Mouse (Mus musculus) inflammation-experienced regulatory T-cells, adult 16 weeks (primary cell): ENCODE measurements around the gene Dydc1. TPM values are rescaled to one million over a fixed set of nuclear protein-coding genes. Genes with fewer than 3 reads are reported as not detected.

Source experiments
- polyA plus RNA-seq: library from polyadenylated mRNA; unstranded; fragments of 100-300 nt; shearing (Covaris generic); gene quantifications from one replicate; pipeline ENCODE4 v1.2.1, GENCODE M21; 2017

Gene Dydc1
- not detected for polyA plus RNA-seq

DNA sequence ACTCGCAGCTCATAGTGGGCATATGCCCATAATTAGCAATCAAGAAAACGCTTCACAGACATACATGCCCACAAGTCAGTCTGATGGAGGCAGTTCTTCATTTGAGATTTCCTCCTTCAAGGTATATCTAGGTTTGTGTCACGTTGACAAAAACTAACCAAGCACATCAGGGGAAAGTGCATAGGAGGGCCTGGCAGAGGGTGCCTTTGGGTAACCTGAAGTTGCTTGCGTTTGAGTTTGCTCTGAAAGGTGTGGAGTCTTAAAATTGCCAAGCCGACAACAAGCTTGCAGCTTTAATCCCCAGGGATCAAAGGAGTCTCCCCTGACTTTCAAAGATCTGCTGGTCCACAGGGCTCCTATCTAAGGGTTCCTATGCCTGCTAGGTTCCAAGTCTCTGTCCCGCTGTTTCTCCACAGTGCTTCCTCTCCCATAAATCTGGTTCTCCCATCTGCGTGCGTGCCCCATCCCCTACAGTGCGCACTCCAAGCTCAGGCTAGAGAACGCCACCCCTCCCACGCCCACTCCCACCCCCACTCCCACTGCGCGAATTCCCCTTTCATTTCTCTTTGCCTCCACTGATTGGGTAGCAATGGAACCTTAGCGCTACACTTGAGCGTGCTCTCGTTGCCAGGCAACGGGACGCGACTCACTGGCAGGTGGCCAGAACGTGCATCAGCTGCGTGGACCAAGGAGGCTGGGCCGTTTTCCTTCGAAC, at the start of gene Dydc1:
Dydc1 (plus strand) TSS at position 683 of the 715 bp plus-strand sequence.

DNA sequence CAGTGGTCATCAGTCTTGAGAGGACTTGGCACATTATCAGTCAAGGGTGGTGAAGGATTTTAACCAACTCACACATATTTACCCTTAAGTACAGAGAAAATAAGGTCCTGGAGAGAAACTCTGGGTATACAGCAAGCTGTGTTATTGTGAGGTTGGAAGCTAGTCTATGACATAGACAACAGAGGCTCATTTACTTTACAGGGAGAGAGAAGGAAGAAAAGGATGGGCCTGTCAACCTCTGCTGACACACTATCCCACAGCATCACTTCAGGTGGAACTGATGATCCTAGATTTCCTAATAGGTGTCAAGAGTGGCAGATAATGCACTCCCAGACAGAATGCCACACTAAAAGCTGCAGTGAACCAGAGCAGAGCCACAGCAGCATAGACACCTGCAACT, 3.6 kb upstream of the Dydc1 start, which contains the start of gene Dydc2:
Dydc2 (minus strand) TSS at position 101 of the 400 bp plus-strand sequence.

DNA sequence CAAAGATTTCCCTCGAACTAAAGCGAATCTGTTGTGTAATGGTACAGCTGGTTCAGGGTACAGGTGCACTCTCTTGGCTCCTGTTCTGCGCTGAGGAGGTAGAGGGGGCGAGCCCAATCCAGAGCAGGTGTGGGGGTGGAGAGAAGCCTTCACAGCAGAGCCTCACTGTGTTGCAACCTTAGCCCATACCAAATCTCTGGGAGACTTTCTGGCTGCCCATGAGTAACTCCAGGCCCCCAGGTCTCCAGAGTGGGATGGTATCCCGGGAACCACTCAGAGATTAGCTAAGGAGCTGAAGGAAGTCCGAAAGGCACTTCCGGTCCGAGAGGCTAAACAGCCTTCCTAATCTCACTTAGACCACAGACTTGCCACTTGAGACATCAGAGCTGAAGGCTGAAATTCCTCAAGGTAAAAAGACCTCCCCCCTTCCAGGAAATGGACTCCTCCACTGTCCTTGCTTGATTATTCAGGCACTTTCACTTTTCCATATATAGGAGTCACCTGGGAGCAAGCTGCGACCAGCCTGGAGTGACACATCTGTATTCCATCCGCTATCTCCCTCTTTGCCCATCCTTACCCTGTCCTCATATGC, 32.2 kb downstream of the Dydc1 start, which contains the start of gene Mat1a:
Mat1a (plus strand) TSS at position 183 of the 592 bp plus-strand sequence.

DNA sequence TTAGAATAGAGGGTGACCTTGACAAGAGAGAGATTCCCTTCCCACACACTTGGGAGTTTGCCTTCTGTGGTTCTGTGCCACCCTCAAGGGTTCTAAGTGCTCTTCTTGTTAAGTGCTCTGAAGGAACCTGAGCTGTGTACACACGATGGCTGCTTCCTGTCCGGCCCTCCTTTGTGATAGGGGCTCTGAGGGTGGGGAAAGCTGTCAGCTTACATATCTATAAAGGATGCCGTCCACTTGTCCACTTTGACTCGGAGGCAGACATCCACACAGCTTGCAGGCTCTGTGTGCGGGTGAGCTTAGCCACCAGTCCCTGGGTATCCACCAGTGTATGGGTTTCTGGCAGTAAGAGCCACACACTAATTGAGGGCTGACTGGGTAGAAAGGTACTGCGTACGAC, 58.8 kb downstream of the Dydc1 start, which contains the start of gene Sftpa1:
Sftpa1 (plus strand) TSS at position 243 of the 400 bp plus-strand sequence.

Other genes with a start within 250 kb of the Dydc1 start
- 0.67 TPM for gene Sh2d4b, start 179.6 kb upstream of the Dydc1 start, polyA plus RNA-seq
- 128 TPM for gene Tspan14, start 106.1 kb upstream of the Dydc1 start, polyA plus RNA-seq
- 15.9 TPM for gene Fam213a, start 59.1 kb upstream of the Dydc1 start, polyA plus RNA-seq
- not detected for gene Dydc2, start 3.7 kb upstream of the Dydc1 start, polyA plus RNA-seq
- gene Mat1a, start 32.1 kb downstream of the Dydc1 start, polyA plus RNA-seq = not detected
- not detected for gene Sftpa1, start 58.9 kb downstream of the Dydc1 start, polyA plus RNA-seq
- not detected for gene Mbl1, start 78.5 kb downstream of the Dydc1 start, polyA plus RNA-seq
- not detected for gene Sftpd, start 112.2 kb downstream of the Dydc1 start, polyA plus RNA-seq
- not detected for gene Gm2832, start 205.9 kb downstream of the Dydc1 start, polyA plus RNA-seq